Mouse (Mus musculus) lung, postnatal 0 days (tissue): Measurements from ENCODE around the gene Ptx4. TPM values are rescaled to one million over a fixed set of nuclear protein-coding genes. Genes with fewer than 3 reads are reported as not detected.
"Not testable (repeated sequence)": the region's sequence is repeated elsewhere in the genome, so short reads cannot be mapped to it uniquely, and the experiment has no call there.

ENCODE experiments used
- ATAC-seq: fragments of 200-750 bp; cut with Nextera tagmentation; 2 replicates; pipeline ENCODE4 v1.8.0; 2017; ENCODE audit warnings: moderate library complexity
- DNase-seq: peaks from one replicate; pipeline ENCODE4 v3.0.0-alpha.2; 2016; ENCODE audit warnings: low spot score
- H3K27ac ChIP-seq: fragments of 300-500 bp; sonication (generic); 2 replicates; pipeline ENCODE4 v1.5.1; 2014; ENCODE audit warnings: antibody characterized with exemption, mild to moderate bottlenecking, low read length, mixed read lengths
- H3K27me3 ChIP-seq: fragments of 300-500 bp; sonication (generic); replicated peaks from 2 replicates; pipeline ENCODE4 v1.6.1; 2014; ENCODE audit warnings: low read length, mixed read lengths; ENCODE audit not compliant: insufficient read depth
- H3K36me3 ChIP-seq: fragments of 300-500 bp; sonication (generic); 2 replicates; pipeline ENCODE4 v1.6.1; 2014; ENCODE audit warnings: low read length, mixed read lengths; ENCODE audit not compliant: insufficient read depth
- H3K4me1 ChIP-seq: fragments of 300-500 bp; sonication (generic); 2 replicates; pipeline ENCODE4 v1.6.1; 2014; ENCODE audit warnings: antibody characterized with exemption, low read depth, low read length, mixed read lengths; ENCODE audit not compliant: insufficient read depth
- H3K4me2 ChIP-seq: fragments of 300-500 bp; sonication (generic); replicated peaks from 2 replicates; pipeline ENCODE4 v1.6.1; 2014; ENCODE audit warnings: low read depth, mild to moderate bottlenecking, low read length, moderate library complexity, mixed read lengths
- H3K4me3 ChIP-seq: fragments of 300-500 bp; sonication (generic); 2 replicates; pipeline ENCODE4 v1.5.1; 2014; ENCODE audit warnings: low read depth, low read length
- H3K9ac ChIP-seq: fragments of 300-500 bp; sonication (generic); replicated peaks from 2 replicates; pipeline ENCODE4 v1.6.1; 2014; ENCODE audit warnings: low read depth, mild to moderate bottlenecking
- H3K9me3 ChIP-seq: fragments of 300-500 bp; sonication (generic); 2 replicates; pipeline ENCODE4 v1.6.1; 2016; ENCODE audit warnings: low read length, mixed read lengths
- CTCF ChIP-seq: IDR thresholded peaks from 2 replicates; pipeline ENCODE4 v1.5.1; 2016; ENCODE audit warnings: antibody characterized with exemption, mild to moderate bottlenecking
- EP300 ChIP-seq: IDR thresholded peaks from 2 replicates; pipeline ENCODE4 v1.6.1; 2016; ENCODE audit warnings: antibody characterized with exemption, mild to moderate bottlenecking, control low read depth
- whole genome bisulfite sequencing: fragments of 180-500 bp; shearing (Covaris S2); extraction: QIAGEN DNeasy Blood & Tissue Kit; methylation state at CpG from one replicate; pipeline ENCODE4 v1.1.7; 2014; 5-methylcytosine and 5-hydroxymethylcytosine counted together
- polyA plus RNA-seq: library from polyadenylated mRNA; unstranded; fragments of >200 nt; fragmentation: Nextera tagmentation; extraction: Ambion mirVana; gene quantifications from 2 replicates; pipeline ENCODE4 v1.2.1, GENCODE M21; 2015

The Ptx4 gene
- polyA plus RNA-seq, 1 experiment from 2014 or later: 0.32 TPM

DNA sequence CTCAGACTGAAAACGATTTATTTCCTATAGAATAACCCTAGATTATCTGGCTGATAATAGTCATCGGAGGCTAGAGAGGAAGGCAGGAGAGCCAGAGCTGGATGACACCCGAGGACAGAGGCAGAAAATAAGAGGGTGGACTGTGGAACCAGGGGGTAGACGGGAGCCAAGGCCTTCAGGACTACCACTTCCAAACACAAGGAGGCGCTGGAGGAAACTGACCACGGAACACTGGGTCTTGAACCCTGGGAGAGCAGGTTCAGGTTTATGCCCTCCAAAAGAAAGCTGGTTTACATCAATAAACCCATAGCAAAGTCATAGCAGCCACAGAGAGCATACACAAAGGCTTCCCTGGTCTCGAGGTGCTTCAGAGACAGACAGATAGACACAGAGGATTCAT lies 3.4 kb downstream of the Ptx4 start:
- no peak for TF ChIP-seq EP300
- peak; percentile 63 for TF ChIP-seq CTCF
- ATAC-seq (no peak), DNase-seq (no peak)
- Histone ChIP-seq H3K9me3 (no peaks in the 10 kb centered on the region), H3K36me3 (no peaks in the 10 kb centered on the region), H3K9ac (no peak overlapping the region), H3K4me3 (no peak overlapping the region), H3K27me3 (no peaks in the 10 kb centered on the region), H3K27ac (no peak overlapping the region), H3K4me1 (no peaks in the 10 kb centered on the region), H3K4me2 (no peak overlapping the region)
- WGBS: 23% methylated on average over 7 of the region's 7 CpGs

- H3K4me3 ChIP-seq, H3K36me3 ChIP-seq, H3K9me3 ChIP-seq, H3K4me1 ChIP-seq, H3K4me2 ChIP-seq, H3K27me3 ChIP-seq, H3K9ac ChIP-seq, H3K27ac ChIP-seq, ATAC-seq, DNase-seq: not testable (repeated sequence)
- 58% methylated on average over 3 of the region's 3 CpGs for WGBS
These were observed 5.0 kb downstream of the Ptx4 start for GRCm38 (mm10) chr17:25125442-25126060.

DNA sequence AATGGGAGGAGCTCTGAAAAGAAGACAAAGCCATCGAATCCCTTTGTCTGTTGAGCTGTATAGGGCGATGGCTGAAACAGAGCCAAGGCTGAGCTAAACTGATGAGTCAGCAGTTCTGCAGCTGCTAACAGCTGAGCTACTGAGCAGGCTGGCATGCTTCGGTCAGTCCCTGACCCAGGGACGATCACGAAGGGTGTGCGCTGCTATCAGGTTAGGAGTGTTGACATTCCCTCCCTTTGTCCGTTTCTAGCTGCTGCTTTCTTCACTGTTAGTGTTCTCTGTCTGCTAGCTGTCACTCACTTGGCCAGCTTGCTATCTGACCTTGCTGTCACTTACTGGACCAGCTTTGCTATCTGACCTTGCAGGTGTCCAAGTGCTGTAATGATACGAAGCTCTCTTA lies 6.5 kb downstream of the Ptx4 start:
- H3K9ac ChIP-seq: no peak overlapping the region
- no peaks in the 10 kb centered on the region for H3K4me1 ChIP-seq
- H3K9me3 ChIP-seq: no peaks in the 10 kb centered on the region
- H3K27ac ChIP-seq: no peak overlapping the region
- DNase-seq: no peak
- H3K27me3 ChIP-seq: no peaks in the 10 kb centered on the region
- no peak overlapping the region for H3K4me2 ChIP-seq
- no peak overlapping the region for H3K4me3 ChIP-seq
- TF ChIP-seq EP300 (no peak), CTCF (no peak)
- peak; percentile 30; the same call in 1 of the 2 replicates for ATAC-seq
- 28% methylated on average over 8 of the region's 8 CpGs for WGBS
- H3K36me3 ChIP-seq: no peaks in the 10 kb centered on the region

DNA sequence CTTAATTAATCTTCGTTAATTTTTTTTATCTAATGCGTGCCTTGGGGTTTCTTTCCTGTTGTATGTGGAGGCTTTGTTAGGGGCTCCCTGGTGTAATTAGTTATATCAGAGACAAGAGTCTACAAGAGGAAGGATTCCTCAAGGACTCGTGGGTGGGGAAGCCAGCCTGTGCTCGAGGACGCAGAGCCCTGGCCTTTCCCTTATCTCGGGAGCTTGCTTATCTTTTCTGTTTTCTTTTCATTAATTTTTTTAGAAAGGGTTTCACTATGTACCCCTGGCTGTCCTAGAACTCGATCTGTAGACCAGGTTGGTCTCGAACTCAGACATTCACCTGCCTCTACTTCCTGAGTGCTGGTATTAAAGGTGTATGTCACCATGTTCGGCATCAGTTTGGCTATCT lies 7.1 kb downstream of the Ptx4 start:
- no peak for DNase-seq
- Histone ChIP-seq H3K4me3 (no peak overlapping the region), H3K27me3 (no peaks in the 10 kb centered on the region), H3K36me3 (no peaks in the 10 kb centered on the region), H3K4me2 (no peak overlapping the region), H3K4me1 (no peaks in the 10 kb centered on the region), H3K9me3 (no peaks in the 10 kb centered on the region), H3K27ac (no peak overlapping the region), H3K9ac (no peak overlapping the region)
- 46% methylated on average over 9 of the region's 9 CpGs for WGBS
- ATAC-seq: no peak
- TF ChIP-seq CTCF (no peak), EP300 (no peak)

DNA sequence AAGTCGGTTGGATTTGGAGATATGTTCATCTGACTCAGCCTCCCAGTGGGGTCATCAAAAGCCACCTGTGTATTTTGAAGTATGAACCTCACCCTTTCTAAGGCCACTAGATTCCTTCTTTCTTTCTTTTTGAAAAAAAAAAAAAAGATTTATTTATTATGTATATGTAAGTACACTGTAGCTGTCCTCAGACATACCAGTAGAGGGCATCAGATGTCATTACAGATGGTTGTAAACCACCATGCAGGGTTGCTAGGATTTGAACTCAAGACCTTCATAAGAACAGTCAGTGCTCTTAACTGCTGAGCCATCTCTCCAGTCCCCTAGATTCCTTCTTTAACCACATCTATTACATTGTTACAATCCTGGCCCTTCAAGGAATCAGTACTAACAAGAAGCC lies 9.5 kb downstream of the Ptx4 start:
- no peaks in the 10 kb centered on the region for H3K9me3 ChIP-seq
- H3K4me2 ChIP-seq: no peak overlapping the region
- no peak for DNase-seq
- H3K27ac ChIP-seq: no peak overlapping the region
- H3K36me3 ChIP-seq: no peaks in the 10 kb centered on the region
- TF ChIP-seq EP300 (no peak), CTCF (peak; percentile 41)
- no peak for ATAC-seq
- H3K27me3 ChIP-seq: no peaks in the 10 kb centered on the region
- H3K9ac ChIP-seq: no peak overlapping the region
- 76% methylated on average over 1 of the region's 1 CpGs for WGBS
- H3K4me3 ChIP-seq: no peak overlapping the region
- peaks cover 5% of the 10 kb centered on the region for H3K4me1 ChIP-seq

GRCm38 (mm10) chr17:25133275-25133698 lies 12.7 kb downstream of the Ptx4 start, which contains the start of gene Clcn7:
TSS of gene Clcn7 (plus strand) at chr17:25133391.
- Histone ChIP-seq H3K27ac (peak within 1 kb of the TSS; percentile 62), H3K36me3 (no peaks in the 10 kb centered on the region), H3K9me3 (no peaks in the 10 kb centered on the region), H3K4me1 (peaks cover 5% of the 10 kb centered on the region), H3K9ac (peak within 1 kb of the TSS; percentile 82), H3K27me3 (no peaks in the 10 kb centered on the region), H3K4me2 (peak within 1 kb of the TSS; percentile 71), H3K4me3 (peak within 1 kb of the TSS; percentile 98)
- ATAC-seq: peak; percentile 95
- under 1% methylated on average over 39 of the region's 40 CpGs for WGBS
- peak; percentile 96 for DNase-seq
- TF ChIP-seq CTCF: no peak

- 81% methylated on average over 6 of the region's 6 CpGs for WGBS
- DNase-seq: no peak
These were observed 15.1 kb downstream of the Ptx4 start for GRCm38 (mm10) chr17:25135622-25136021.

More at GRCm38 (mm10) chr17:25135622-25136021, 15.1 kb downstream of the Ptx4 start:
- no peaks in the 10 kb centered on the region for H3K27me3 ChIP-seq
- ATAC-seq: no peak
- H3K4me2 ChIP-seq: no peak overlapping the region
- peaks cover 5% of the 10 kb centered on the region for H3K4me1 ChIP-seq
- H3K9me3 ChIP-seq: no peaks in the 10 kb centered on the region
- H3K36me3 ChIP-seq: no peaks in the 10 kb centered on the region
- H3K4me3 ChIP-seq: no peak overlapping the region
- TF ChIP-seq CTCF (no peak), EP300 (no peak)
- H3K27ac ChIP-seq: no peak overlapping the region
- H3K9ac ChIP-seq: no peak overlapping the region
